Comparison of ENCODE assay signal across 9 mouse cellular contexts in genomic region chr15:99440816-99441457, GRCm38 (mm10). TPM values are rescaled to one million over a fixed set of nuclear protein-coding genes. Genes with fewer than 3 reads are reported as not detected.
DNase-seq lines count a peak whose midpoint lies in the region; ATAC-seq and TF ChIP-seq lines count a peak whose summit lies in the region.
"Had no signal": no experiment of that assay in that cellular context is flagged by ENCODE, and none has a peak within 500 bp of the region (broad histone marks: within the 10 kb centered on the region; RNA-seq: fewer than 3 reads in every experiment).

No protein-coding gene starts in this region.

- peaks cover 39% of the 10 kb centered on the region for H3K4me1 ChIP-seq in heart, embryonic 16.5 days (ENCODE audit: control insufficient read depth, insufficient read depth, low read length)
- peaks cover 30% of the 10 kb centered on the region for H3K4me1 ChIP-seq in liver, embryonic 13.5 days (replicated peaks)

- peak overlapping the region; percentile 92 for H3K27ac ChIP-seq in heart, embryonic 16.5 days (ENCODE audit: low read length)
- peak overlapping the region; percentile 45 for H3K27ac ChIP-seq in liver, embryonic 13.5 days

- peak; percentile 20 to 54 for DNase-seq in cerebellum, postnatal 4 days (ENCODE audit: low spot score in 2 of 2)
- DNase-seq in cerebellum, adult 11-12 months: no peak
- peak; percentile 62 for DNase-seq in brain, embryonic 14.5 days (ENCODE audit: low read depth)
- DNase-seq in liver, embryonic 13.5 days: no peak
- no peak for DNase-seq in adrenal gland, postnatal 25 days
- no peak for DNase-seq in thymus, postnatal 14 days
- DNase-seq: cerebellum, adult 9-11 months had no signal

- H3K4me3 ChIP-seq in heart, embryonic 16.5 days (ENCODE audit: low read length): no peak overlapping the region
- H3K4me3 ChIP-seq in liver, embryonic 13.5 days (replicated peaks): no peak overlapping the region

- no peak for TF ChIP-seq POLR2A in brain, embryonic 14.5 days (IDR thresholded peaks at IDR 0.05; ENCODE audit: borderline replicate concordance, extremely low read depth, insufficient read depth, insufficient read length, poor library complexity, severe bottlenecking)

- peaks cover 3% of the 10 kb centered on the region; the same call in 1 of the 2 replicates for H3K36me3 ChIP-seq in heart, embryonic 16.5 days (ENCODE audit: control insufficient read depth, insufficient read depth)
- no peaks in the 10 kb centered on the region for H3K36me3 ChIP-seq in liver, embryonic 13.5 days

- H3K27me3 ChIP-seq in heart, embryonic 16.5 days (ENCODE audit: control insufficient read depth, insufficient read depth, low read length): no peaks in the 10 kb centered on the region
- H3K27me3 ChIP-seq in liver, embryonic 13.5 days: no peaks in the 10 kb centered on the region

- H3K9me3 ChIP-seq in heart, embryonic 16.5 days (replicated peaks; ENCODE audit: control insufficient read depth, low read length): no peaks in the 10 kb centered on the region
- H3K9me3 ChIP-seq in liver, embryonic 13.5 days (replicated peaks): no peaks in the 10 kb centered on the region

- H3K9ac ChIP-seq in heart, embryonic 16.5 days (ENCODE audit: low read length): no peak overlapping the region
- no peak overlapping the region for H3K9ac ChIP-seq in liver, embryonic 13.5 days

- TF ChIP-seq CTCF in brain, embryonic 14.5 days (IDR thresholded peaks at IDR 0.05; ENCODE audit: borderline replicate concordance, extremely low read depth, insufficient read depth, insufficient read length): no peak

- peak overlapping the region; percentile 37; the same call in 1 of the 2 replicates for H3K4me2 ChIP-seq in heart, embryonic 16.5 days (ENCODE audit: low read depth, low read length)
- H3K4me2 ChIP-seq in liver, embryonic 13.5 days: no peak overlapping the region

- 0 out of 2 replicates have a peak, but pooled peaks have one; percentile 15 for ATAC-seq in heart, embryonic 16.5 days (replicated peaks; ENCODE audit: extremely low read depth, insufficient read depth, low FRiP score)
- no peak for ATAC-seq in liver, embryonic 13.5 days (ENCODE audit: low read depth)
- no peak for ATAC-seq in CD4-positive, CD25-positive, alpha-beta regulatory T cell, adult 4 months

- 41% methylated on average over 8 of the region's 8 CpGs for WGBS in heart, embryonic 16.5 days
- WGBS in liver, embryonic 13.5 days (ENCODE audit: insufficient replicate concordance): 66% methylated on average over 8 of the region's 8 CpGs

RNA-seq across cellular contexts. Expression of gene Nckap5l, which starts 16.6 kb away (rescaled TPM):
- 18.6 and 29.0 TPM in 2 replicates for polyA plus RNA-seq in brain, embryonic 14.5 days (2012; rRNA removed)
- polyA plus RNA-seq in heart, embryonic 16.5 days (2015; fragmentation: Nextera tagmentation; extraction: Ambion mirVana): 6.6 and 7.9 TPM in 2 replicates
- polyA plus RNA-seq in liver, embryonic 13.5 days (2015; fragmentation: Nextera tagmentation; extraction: Ambion mirVana): 0.85 and 1.1 TPM in 2 replicates
- total RNA-seq in adrenal gland, postnatal 25 days (2021): 40.6 and 42.1 TPM in 2 replicates
- 1 to 10 TPM; 1.2 to 2.3 TPM for polyA plus RNA-seq in CD4-positive, CD25-positive, alpha-beta regulatory T cell, adult 4 months (2017; shearing (Covaris generic))

RNA-seq across cellular contexts. Expression of gene Bcdin3d, which starts 33.6 kb away (rescaled TPM):
- polyA plus RNA-seq in brain, embryonic 14.5 days (2012; rRNA removed): 15.1 and 15.2 TPM in 2 replicates
- polyA plus RNA-seq in heart, embryonic 16.5 days (2015; fragmentation: Nextera tagmentation; extraction: Ambion mirVana): 12.5 and 13.0 TPM in 2 replicates
- 7.3 and 7.4 TPM in 2 replicates for polyA plus RNA-seq in liver, embryonic 13.5 days (2015; fragmentation: Nextera tagmentation; extraction: Ambion mirVana)
- total RNA-seq in adrenal gland, postnatal 25 days (2021): 6.2 and 7.7 TPM in 2 replicates
- 10 to 100 TPM; 27.9 to 41.0 TPM for polyA plus RNA-seq in CD4-positive, CD25-positive, alpha-beta regulatory T cell, adult 4 months (2017; shearing (Covaris generic))

RNA-seq across cellular contexts. Expression of gene Tmbim6, which starts 48.3 kb away (rescaled TPM):
- 214 and 221 TPM in 2 replicates for polyA plus RNA-seq in brain, embryonic 14.5 days (2012; rRNA removed)
- polyA plus RNA-seq in heart, embryonic 16.5 days (2015; fragmentation: Nextera tagmentation; extraction: Ambion mirVana): 273 and 290 TPM in 2 replicates
- 188 and 210 TPM in 2 replicates for polyA plus RNA-seq in liver, embryonic 13.5 days (2015; fragmentation: Nextera tagmentation; extraction: Ambion mirVana)
- 719 and 813 TPM in 2 replicates for total RNA-seq in adrenal gland, postnatal 25 days (2021)
- polyA plus RNA-seq in CD4-positive, CD25-positive, alpha-beta regulatory T cell, adult 4 months (2017; shearing (Covaris generic)): 1,000 to 10,000 TPM; 1,029 to 1,509 TPM

Comparison
In these comparisons a context has a peak if more than half of its experiments do, and no peak if none do; other contexts are left out.
1. DNase-seq: peak in cerebellum, postnatal 4 days (2 of 2) and brain, embryonic 14.5 days (single experiment); none in cerebellum, adult 11-12 months (single experiment), liver, embryonic 13.5 days (single experiment), adrenal gland, postnatal 25 days (single experiment) and thymus, postnatal 14 days (single experiment).